Mouse (Mus musculus): ENCODE measurements around the gene Fancf.

Fancf gene

GRCm38 (mm10) chr7:51862097-51862492, at the start of gene Fancf:
Fancf (minus strand) TSS chr7:51862267.
- DNase-seq = peak; percentile 96 to 98

DNA sequence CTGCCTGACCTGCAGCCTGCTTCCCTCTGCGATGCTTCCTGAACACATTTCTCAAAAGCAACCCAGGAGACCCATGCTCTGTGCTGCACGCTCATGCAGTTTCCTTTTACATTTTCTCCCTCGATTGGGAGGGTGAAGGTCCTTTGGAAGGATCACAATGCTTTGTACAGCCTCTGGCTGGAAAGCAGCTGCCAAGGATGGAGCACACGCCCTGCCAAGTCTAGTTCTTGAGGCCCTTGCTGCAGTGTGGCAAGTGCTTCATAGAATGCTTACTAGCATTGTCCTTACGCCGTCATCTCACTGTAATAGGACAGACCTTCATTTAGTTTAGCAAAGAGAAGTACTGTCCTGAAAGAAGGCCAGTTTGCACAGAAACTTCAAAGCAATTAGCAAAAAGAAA, 37.0 kb upstream of the Fancf start:
- DNase-seq = no peak

DNA sequence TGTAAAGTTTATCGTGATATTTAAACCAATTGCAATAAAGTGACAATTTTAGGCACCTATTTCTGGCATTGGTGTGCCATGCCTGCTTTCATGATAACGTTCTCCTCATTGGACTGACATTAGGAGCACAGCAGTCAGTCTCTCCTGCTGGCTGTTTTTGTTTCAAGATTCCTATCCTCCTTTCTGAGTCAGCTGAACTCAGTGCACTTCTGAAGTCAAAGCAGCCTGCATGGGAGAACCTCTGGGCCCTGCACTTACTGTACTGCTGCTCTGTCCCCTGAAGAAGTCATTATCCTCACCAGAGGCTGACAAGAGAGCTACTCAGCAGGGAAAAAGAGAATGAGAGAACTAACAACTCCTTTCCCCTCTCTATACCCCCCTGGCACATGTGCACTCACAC, 32.9 kb upstream of the Fancf start:
- DNase-seq = no peak

DNA sequence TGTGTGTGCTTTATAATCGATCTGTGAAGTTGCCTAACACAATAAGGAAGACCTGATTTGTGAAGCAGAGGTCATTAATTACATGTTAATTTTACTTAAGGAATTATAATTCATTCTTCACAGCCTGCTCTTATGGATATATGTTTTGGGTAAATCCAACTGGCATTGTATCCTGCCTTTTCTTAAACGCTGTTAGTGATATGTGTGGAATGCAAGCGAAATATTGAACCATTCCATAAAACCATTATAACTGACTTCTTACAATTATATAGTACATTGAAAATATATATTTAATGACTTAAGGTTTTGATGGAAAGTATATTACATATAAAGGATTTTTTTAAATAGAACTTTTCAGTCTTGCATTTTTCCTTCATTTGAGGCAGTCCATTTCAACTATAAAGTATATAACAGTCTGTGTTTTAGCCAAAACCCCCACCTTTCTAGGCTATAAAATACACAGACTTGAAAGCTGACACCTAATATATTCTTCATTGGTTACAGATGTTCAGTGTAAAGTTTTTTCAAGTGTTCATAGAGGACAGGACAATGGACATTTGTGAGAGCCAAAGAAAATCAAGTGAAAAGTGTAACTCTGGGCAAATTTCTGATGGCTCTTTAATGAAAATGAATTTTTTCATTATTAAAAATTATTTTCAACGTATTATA, 32.2 kb upstream of the Fancf start:
- DNase-seq = no peak

DNA sequence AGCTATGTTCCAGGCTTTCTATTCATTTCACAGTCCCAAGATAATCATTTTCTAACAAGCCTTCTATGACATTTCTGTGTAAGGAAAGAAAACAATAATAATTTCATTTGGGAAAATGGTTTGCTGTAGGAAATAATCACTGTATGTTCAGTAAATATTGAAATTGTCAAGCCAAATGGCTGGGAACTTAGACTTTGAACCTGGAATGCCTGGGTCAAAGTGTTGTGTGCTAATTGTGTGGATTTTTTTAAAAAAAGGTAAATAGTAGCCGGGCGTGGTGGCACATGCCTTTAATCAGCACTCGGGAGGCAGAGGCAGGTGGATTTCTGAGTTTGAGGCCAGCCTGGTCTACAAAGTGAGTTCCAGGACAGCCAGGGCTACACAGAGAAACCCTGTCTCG, 30.9 kb upstream of the Fancf start:
- DNase-seq = no peak

DNA sequence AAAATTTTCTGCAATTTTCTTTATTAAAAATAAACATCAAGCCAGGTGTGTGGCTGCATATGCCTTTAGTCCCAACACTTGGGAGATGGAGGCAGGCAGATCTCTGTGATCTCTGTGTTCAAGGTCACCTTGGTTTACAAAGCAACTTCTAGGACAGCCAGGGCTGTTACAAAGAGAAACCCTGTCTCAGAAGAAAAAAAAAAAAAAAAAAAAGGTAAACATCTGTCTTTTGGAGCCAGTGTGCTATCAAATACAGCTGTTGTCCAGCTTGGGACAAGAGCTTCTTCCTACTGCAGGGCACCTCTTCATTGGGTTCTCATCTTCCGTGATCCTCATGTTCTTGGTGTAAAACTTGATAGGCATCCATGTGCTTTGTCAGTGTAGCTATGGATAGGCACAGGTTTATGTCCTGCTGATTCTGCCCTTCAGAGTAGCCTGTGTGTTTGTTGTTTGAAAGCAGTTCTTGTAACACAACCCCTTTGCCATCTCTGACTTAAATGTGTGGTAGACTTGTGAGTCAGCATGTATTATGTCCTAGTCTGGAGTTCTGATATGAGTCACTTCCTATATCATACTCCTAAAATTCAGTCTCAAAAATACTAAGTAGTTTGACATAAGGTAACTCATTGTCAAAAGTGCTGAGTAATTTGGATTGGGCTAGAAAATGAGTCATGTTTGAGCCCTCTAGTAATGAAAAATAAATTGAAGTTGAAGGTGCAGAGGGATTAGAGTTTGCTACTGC, 30.3 kb upstream of the Fancf start:
- DNase-seq = no peak

DNA sequence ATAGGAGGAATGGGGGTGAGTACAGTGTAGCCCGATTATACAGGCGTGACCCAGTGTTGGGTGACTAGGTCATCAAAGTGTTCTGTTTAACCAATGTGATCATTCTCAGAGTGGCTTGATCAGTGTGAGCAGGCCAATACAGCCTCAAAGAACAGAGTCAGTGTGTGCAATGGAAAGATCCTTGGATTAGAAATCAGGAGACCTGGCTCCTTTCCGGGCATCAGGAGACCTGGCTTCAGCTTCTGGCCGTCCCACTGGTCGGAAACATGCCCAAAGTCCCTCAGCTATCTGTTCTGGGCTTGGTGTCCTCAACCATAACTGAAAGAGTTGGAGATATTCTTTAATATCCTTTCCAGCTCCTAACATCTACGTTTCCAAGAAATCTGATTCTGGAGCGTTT, 27.5 kb upstream of the Fancf start:
- DNase-seq = no peak

DNA sequence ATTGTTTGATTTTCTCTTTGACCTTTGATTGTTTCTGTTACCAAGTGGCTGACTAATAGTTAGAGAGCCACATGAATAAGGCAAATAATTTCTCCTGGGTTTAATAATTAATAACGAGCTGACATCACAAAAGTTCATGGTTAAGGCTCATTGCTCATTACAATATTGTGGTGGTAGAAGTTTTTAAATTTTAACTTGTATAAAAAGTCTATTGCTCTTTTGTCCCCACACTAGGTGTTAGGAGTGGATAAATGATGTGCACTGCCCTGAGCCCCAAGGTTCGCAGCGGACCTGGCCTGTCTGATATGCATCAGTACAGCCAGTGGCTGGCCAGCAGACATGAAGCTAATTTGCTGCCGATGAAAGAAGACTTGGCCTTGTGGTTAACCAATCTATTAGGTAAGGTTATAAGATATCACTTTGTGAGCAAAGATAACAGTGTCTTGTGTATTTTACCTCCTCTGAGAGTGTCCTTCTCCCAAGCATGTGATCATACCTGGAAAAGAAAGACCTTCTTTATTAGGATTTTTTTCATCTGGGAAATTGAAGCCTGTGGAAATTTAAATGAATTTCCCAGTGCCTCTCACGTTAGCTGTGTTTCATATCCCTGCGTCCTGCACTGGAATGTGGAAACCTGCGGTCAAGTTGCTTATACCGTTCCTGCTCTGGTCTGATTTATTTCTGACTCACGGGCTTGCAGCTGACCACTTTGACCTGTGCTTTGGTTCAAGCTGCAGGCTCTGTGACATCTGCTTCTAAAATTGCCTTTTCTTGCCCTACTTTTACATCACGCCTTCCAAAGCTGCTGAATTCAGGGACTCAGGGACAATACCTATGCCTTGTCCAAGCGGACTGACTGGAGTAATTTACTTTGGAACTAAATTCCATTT, 25.9 kb upstream of the Fancf start:
- DNase-seq = no peak

- no peak for DNase-seq
Measured at GRCm38 (mm10) chr7:51885345-51885744, 23.3 kb upstream of the Fancf start.

DNA sequence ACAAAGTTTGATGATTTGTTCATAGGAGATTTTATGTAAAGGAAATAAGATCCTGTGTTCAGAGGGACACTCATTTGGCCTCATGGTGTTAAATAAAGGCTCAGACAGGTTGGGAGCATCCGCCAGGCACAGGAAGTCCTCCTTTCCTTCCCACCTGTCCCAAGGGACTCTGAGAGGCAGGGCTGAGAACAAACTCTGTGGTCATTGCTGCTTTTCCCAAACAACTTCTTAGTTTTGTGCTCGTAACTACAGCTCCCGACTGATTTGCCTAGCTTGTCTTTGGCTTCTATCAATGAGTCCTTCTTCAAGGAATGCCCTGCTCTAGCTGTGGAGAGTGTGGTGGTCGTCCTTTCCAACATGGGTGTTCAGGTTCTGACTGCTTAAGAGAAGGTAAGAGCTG, 18.1 kb upstream of the Fancf start:
- no peak for DNase-seq

DNA sequence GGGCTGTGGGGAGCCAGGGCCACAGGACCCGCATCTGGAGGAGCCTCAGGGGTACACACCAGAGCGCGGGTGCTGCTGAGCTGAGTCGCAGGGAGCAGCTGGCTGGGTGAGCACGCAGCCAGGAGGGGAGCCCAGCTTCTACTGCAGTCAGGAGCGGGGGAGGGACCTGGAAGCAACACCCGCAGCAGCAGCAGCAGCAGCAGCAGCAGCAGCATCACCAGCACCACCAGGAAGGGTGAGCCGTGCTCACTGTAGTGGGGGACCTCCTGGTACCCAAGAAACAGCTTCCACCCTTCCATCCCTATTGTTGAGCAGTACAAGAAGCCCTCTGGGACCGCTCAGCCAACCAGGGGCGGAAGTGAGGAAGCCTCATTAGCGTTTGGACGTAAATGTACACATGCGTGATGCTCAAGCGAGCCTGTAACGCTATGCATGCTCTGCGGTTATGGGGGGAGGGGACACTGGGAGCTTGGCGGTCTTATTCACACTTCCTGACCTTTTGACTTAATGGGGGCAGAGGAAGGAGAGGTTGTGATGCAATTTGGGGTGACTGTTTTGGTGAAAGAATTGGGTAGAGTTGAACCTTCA, 17.2 kb upstream of the Fancf start:
- peak; percentile 45 to 55 for DNase-seq

DNA sequence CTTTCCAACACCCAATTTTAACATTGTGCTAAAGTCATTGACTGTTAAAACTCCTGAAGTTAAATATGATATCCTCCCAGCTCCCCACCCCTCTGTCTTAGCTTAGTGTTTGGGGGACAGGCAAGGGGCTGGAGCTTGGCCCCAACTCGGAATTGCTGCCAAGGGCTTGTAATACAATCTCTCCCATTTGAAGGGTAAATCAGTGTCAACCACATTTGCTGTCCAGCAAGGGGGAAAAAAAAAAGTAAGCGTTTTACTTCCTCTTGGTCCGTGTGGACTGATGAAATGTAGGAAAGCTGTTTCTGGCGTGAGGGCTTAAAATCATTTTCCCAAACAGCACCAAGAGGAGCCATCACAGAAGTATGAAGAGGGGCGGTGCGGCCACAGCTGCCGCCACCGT, 16.7 kb upstream of the Fancf start:
- DNase-seq = no peak

DNA sequence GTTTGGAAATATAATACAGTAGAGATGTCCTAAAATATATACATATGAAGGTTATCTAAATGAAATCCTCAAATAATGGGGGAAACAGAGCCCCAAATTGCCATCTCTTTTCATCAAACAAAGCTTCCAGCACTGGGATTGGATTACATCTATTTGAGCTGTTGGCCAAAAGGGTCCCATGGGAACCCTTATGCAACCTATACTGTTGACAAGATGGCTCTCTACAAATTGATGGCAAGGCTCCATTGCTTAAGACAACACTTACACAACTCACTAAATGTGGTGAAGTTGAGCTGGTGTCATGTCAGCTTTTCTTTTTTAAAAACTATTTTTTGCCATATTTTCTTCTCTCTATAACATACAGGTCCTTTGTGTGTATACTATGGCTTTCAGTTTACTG, 14.2 kb upstream of the Fancf start:
- no peak for DNase-seq

GRCm38 (mm10) chr7:51872597-51872996, 10.5 kb upstream of the Fancf start:
- no peak for DNase-seq

GRCm38 (mm10) chr7:51872041-51872440, 10.0 kb upstream of the Fancf start:
- no peak for DNase-seq

- DNase-seq = no peak
Measured at GRCm38 (mm10) chr7:51867983-51868382, 5.9 kb upstream of the Fancf start.

DNA sequence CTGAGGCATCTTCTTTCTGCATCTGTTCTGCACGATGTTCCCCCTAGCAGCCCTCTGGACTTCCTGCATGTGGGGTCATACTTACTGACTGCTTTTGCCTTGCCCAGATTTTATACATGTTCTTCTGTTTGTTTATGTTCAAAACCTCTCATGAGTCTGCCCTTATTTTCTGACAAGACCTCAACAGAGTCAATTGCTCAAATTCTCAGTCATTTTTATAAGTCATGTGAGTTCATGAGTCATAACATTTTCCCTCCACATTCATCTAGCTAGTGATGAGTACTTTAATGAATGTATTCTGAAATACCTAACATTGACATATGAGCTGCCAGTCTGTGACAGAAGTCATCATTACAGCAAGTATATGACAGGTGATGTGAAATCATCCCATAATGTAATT, 3.3 kb upstream of the Fancf start:
- DNase-seq = no peak

GRCm38 (mm10) chr7:51862842-51863241, 775 bp upstream of the Fancf start:
- no peak for DNase-seq

GRCm38 (mm10) chr7:51861250-51862096, 594 bp downstream of the Fancf start, which contains the start of gene Gas2:
Gas2 (plus strand) TSS chr7:51862015.
- peak; percentile 82 to 88 for DNase-seq

DNA sequence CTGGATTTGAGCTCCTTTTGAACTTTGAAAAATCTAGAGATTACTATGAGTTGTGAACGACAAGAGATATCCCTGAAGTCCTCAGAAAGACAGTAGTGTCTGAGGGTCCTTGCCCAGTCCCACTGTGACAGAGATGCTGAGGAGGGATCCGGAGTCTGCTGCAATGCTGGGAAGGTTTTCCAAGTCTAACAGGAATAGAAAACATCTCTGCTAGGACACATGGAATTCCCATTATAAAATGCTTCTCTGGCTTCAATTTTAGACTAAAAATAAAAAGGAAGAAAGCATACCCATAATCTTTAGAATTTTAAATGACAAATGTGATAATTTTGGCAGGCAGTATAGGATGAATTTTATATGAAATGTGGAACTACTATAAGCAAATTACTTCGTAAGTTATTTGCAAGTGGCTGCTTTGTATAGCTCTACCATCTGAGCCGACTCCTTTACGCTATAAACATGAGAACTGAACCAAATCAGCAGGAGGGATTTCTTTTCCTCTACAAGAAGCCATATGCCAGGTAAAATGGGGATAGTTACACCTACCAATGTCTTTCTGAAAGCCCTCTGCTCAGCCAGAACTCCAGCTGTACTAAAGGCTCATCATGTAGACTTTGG, 10.1 kb downstream of the Fancf start:
- DNase-seq = no peak

GRCm38 (mm10) chr7:51850877-51851276, 11.2 kb downstream of the Fancf start:
- DNase-seq = no peak

GRCm38 (mm10) chr7:51840515-51840914, 21.6 kb downstream of the Fancf start:
- no peak for DNase-seq
